Mouse (Mus musculus) layer of hippocampus, adult 11-12 months (tissue): Measurements from ENCODE around the gene Prelid3b.

ENCODE experiments used
- DNase-seq: peaks from one replicate; pipeline ENCODE4 v3.0.0; 2022; ENCODE audit warnings: low spot score

The Prelid3b gene

GRCm38 (mm10) chr2:174463370-174463769 is 9.5 kb downstream of the Prelid3b start:
- no peak for DNase-seq

- DNase-seq, result no peak
These were observed 13.5 kb downstream of the Prelid3b start for GRCm38 (mm10) chr2:174459365-174459764.

GRCm38 (mm10) chr2:174453681-174454080 is 19.2 kb downstream of the Prelid3b start:
- DNase-seq, result no peak

- DNase-seq, result no peak
These were observed 22.5 kb downstream of the Prelid3b start, which contains the start of gene Tubb1 for GRCm38 (mm10) chr2:174450353-174450752. Gene Tubb1, plus strand, starts transcription at chr2:174450695.

- no peak for DNase-seq
These were observed 24.5 kb downstream of the Prelid3b start for GRCm38 (mm10) chr2:174448405-174448804.

- no peak for DNase-seq
These were observed 26.0 kb downstream of the Prelid3b start for GRCm38 (mm10) chr2:174446905-174447304.

GRCm38 (mm10) chr2:174446492-174446891 is 26.4 kb downstream of the Prelid3b start:
- DNase-seq, result no peak

- DNase-seq, result no peak
These were observed 27.9 kb downstream of the Prelid3b start for GRCm38 (mm10) chr2:174445018-174445417.

GRCm38 (mm10) chr2:174444359-174444758 is 28.5 kb downstream of the Prelid3b start:
- no peak for DNase-seq

GRCm38 (mm10) chr2:174443046-174443445 is 29.8 kb downstream of the Prelid3b start:
- DNase-seq, result no peak

GRCm38 (mm10) chr2:174442460-174442859 is 30.4 kb downstream of the Prelid3b start:
- no peak for DNase-seq

GRCm38 (mm10) chr2:174441898-174442297 is 31.0 kb downstream of the Prelid3b start:
- no peak for DNase-seq

- DNase-seq, result no peak
These were observed 32.9 kb downstream of the Prelid3b start for GRCm38 (mm10) chr2:174439961-174440360.

- peak; percentile 46 for DNase-seq
These were observed 33.4 kb downstream of the Prelid3b start for GRCm38 (mm10) chr2:174439450-174439838.

- peak; percentile 68 for DNase-seq
These were observed 34.0 kb downstream of the Prelid3b start, which contains the start of gene Ctsz for GRCm38 (mm10) chr2:174438737-174439449. Gene Ctsz, minus strand, starts transcription at chr2:174439039.

GRCm38 (mm10) chr2:174438181-174438580 is 34.7 kb downstream of the Prelid3b start:
- no peak for DNase-seq

GRCm38 (mm10) chr2:174437697-174437982 is 35.2 kb downstream of the Prelid3b start:
- DNase-seq, result peak; percentile 53

GRCm38 (mm10) chr2:174436916-174437696 is 35.8 kb downstream of the Prelid3b start:
- no peak for DNase-seq

GRCm38 (mm10) chr2:174436076-174436701 is 36.7 kb downstream of the Prelid3b start:
- peak; percentile 57 for DNase-seq

- no peak for DNase-seq
These were observed 37.9 kb downstream of the Prelid3b start for GRCm38 (mm10) chr2:174434943-174435342.

- DNase-seq, result no peak
These were observed 43.8 kb downstream of the Prelid3b start for GRCm38 (mm10) chr2:174428996-174429591.

GRCm38 (mm10) chr2:174428076-174428835 is 44.6 kb downstream of the Prelid3b start:
- DNase-seq, result no peak
